Mouse (Mus musculus) kidney, adult 2 months (tissue): ENCODE measurements around the gene Tbc1d1. TPM values are rescaled to one million over a fixed set of nuclear protein-coding genes. Genes with fewer than 3 reads are reported as not detected.

ENCODE experiments used
- DNase-seq: peaks from one replicate; pipeline ENCODE4 v3.0.0; 2021
- H3K27ac ChIP-seq: fragments of 200-500 bp; 2 replicates; pipeline ENCODE4 v1.5.1; 2012; ENCODE audit warnings: low read depth, low read length, control low read depth, inconsistent platforms; ENCODE audit not compliant: insufficient read depth
- H3K27me3 ChIP-seq: fragments of 200-500 bp; replicated peaks from 2 replicates; pipeline ENCODE4 v1.6.1; 2012; ENCODE audit warnings: mild to moderate bottlenecking, moderate library complexity, low read length, inconsistent platforms; ENCODE audit not compliant: control insufficient read depth, insufficient read depth
- H3K36me3 ChIP-seq: fragments of 200-500 bp; 2 replicates; pipeline ENCODE4 v1.6.1; 2012; ENCODE audit warnings: mild to moderate bottlenecking, moderate library complexity, low read length, inconsistent platforms; ENCODE audit not compliant: control insufficient read depth, insufficient read depth
- H3K4me1 ChIP-seq: fragments of 200-500 bp; 2 replicates; pipeline ENCODE4 v1.6.1; 2011; ENCODE audit warnings: low read length; ENCODE audit not compliant: control insufficient read depth, insufficient read depth
- H3K4me3 ChIP-seq: fragments of 200-500 bp; 2 replicates; pipeline ENCODE4 v1.5.1; 2011; ENCODE audit warnings: mild to moderate bottlenecking, low read depth, low read length, control low read depth; ENCODE audit not compliant: insufficient read depth
- CTCF ChIP-seq: fragments of 200-500 bp; conservative IDR thresholded peaks from 2 replicates; pipeline ENCODE4 v1.5.1; 2011; ENCODE audit warnings: low read depth, mild to moderate bottlenecking, control low read depth, low read length, moderate library complexity, mixed read lengths; ENCODE audit not compliant: insufficient read depth, insufficient read length
- POLR2A ChIP-seq: fragments of 200-500 bp; IDR thresholded peaks from one replicate; pipeline ENCODE4 v1.6.1; 2011; ENCODE audit warnings: low read depth, low read length, control low read depth
- WGBS: fragments of 180-500 bp; shearing (Covaris S2); methylation state at CpG from one replicate; pipeline ENCODE4 v1.1.7; 2018; 5-methylcytosine and 5-hydroxymethylcytosine counted together
- polyA plus RNA-seq: library from polyadenylated mRNA; depleted of rRNA; stranded (reverse); fragments of >200 nt; gene quantifications from 2 replicates; pipeline ENCODE4 v1.2.3, GENCODE M21; 2012

Tbc1d1 gene
- polyA plus RNA-seq, 1 experiment = 38.3 TPM

DNA sequence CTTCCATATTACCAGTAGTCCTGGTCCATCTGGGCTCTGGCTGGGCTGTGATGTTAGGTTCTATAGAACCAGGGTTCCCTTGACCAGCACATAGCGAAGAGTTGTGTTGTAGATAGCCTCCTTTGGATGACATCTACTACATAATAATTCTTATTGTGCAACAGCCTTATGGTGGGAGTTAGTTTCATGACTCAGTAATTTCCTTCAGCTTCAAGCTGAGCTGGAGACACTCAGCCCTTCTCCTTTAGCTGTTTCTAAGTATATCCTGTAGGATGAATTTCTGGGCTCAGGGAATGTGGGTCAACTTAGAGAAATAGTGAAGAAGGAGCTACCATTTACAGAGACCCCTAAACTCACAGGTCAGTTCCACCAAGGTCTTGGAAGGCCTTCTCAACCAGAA, 2.8 kb upstream of the Tbc1d1 start:
- H3K27ac ChIP-seq = no peak overlapping the region
- H3K36me3 ChIP-seq = no peaks in the 10 kb centered on the region
- 100% methylated on average over 1 of the region's 1 CpGs for WGBS
- no peak for TF ChIP-seq CTCF
- DNase-seq = no peak
- no peak overlapping the region for H3K4me3 ChIP-seq
- no peaks in the 10 kb centered on the region for H3K27me3 ChIP-seq
- H3K4me1 ChIP-seq = no peaks in the 10 kb centered on the region; the same call in 1 of the 2 replicates

DNA sequence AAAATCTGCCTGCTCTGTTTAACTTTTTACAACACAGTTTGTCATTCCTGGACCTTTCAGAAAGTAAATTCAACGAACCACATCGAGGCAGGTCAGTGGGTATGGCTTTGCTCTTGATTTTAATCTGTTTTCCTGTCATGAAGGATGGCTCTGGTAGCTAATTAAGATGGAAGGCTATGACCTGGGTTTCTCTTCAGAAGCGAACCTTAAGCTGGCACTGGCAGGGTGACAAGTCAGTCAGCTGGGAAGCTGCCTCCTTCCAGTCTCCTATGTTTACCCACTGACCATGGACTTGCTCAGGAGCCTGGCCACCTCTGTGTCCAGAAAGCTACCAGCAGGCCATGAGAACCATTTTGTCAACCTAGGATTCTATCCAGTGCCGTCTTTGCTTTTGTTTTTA, 474 bp downstream of the Tbc1d1 start:
- peak; percentile 70 for DNase-seq
- Histone ChIP-seq H3K36me3 (no peaks in the 10 kb centered on the region), H3K27me3 (no peaks in the 10 kb centered on the region), H3K4me3 (no peak overlapping the region), H3K27ac (peak overlapping the region; percentile 61), H3K4me1 (peaks cover 10% of the 10 kb centered on the region)
- WGBS = 19% methylated on average over 4 of the region's 4 CpGs
- TF ChIP-seq POLR2A (no peak), CTCF (no peak)

DNA sequence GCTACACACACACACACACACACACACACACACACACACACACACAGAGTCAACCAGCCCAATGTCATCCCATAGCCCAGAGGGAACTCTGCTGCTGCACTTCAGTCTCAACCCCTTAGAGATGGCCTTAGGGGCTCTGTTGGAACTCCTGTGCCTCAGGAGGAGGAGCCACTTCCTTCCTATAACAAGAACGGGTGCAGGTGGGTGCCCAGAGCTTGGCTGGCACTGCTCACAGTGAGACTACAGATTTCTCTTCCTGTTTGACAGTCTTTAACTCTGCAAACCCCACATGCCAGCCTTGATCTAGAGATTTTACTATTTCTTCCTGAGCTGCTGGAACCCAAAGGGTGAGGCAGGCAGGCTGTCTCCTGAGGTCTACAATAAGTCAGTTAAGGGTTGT, 1.8 kb downstream of the Tbc1d1 start:
- no peaks in the 10 kb centered on the region for H3K36me3 ChIP-seq
- peaks cover 10% of the 10 kb centered on the region for H3K4me1 ChIP-seq
- H3K4me3 ChIP-seq = no peak overlapping the region
- H3K27me3 ChIP-seq = no peaks in the 10 kb centered on the region
- TF ChIP-seq CTCF (no peak), POLR2A (no peak)
- 82% methylated on average over 1 of the region's 1 CpGs for WGBS
- no peak overlapping the region for H3K27ac ChIP-seq
- DNase-seq = no peak

GRCm38 (mm10) chr5:64158501-64158900, 2.4 kb downstream of the Tbc1d1 start:
- H3K36me3 ChIP-seq = no peaks in the 10 kb centered on the region
- H3K4me3 ChIP-seq = no peak overlapping the region
- H3K4me1 ChIP-seq = peaks cover 10% of the 10 kb centered on the region
- WGBS = 86% methylated on average over 4 of the region's 4 CpGs
- TF ChIP-seq CTCF = no peak
- no peak for TF ChIP-seq POLR2A
- DNase-seq = no peak
- no peaks in the 10 kb centered on the region for H3K27me3 ChIP-seq
- H3K27ac ChIP-seq = no peak overlapping the region

DNA sequence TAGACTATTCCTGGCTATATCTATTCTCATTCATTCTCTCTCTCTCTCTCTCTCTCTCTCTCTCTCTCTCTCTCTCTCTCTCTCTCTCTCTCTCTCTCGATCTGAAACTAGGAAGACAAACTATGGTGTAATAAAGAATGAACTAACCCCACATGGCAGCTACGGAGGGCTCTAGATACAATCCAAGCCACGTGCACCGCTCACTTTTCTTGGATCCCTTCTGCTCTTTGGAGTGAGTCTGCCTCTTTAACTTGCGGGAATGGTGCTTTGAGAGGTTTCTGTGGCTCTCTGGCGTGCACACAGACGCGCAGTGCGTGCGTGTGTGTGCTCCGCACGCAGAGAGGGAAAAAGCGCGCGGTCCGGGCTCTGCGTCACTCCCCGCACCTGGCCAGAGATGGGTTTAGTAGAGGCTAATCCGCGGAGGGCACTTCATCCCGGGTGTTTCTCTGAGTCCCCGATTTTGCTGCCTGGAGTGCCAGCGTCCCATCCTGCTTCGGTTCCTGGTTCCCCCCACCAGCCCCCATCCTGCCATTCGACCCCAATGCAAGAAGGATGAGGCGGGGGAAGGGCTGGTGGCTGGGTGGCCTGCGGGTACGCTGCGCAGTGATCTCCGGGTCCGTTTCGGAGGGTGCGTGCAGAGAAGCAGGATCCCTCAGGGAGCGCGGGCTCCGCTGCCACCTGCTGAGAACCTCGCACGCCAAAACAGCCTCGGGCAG, 3.1 kb downstream of the Tbc1d1 start:
- peak overlapping the region; percentile 75 for H3K4me3 ChIP-seq
- peaks cover 10% of the 10 kb centered on the region for H3K4me1 ChIP-seq
- H3K36me3 ChIP-seq = no peaks in the 10 kb centered on the region
- no peak overlapping the region for H3K27ac ChIP-seq
- 7% methylated on average over 39 of the region's 39 CpGs for WGBS
- no peak for DNase-seq
- TF ChIP-seq CTCF (no peak), POLR2A (no peak)
- no peaks in the 10 kb centered on the region for H3K27me3 ChIP-seq

DNA sequence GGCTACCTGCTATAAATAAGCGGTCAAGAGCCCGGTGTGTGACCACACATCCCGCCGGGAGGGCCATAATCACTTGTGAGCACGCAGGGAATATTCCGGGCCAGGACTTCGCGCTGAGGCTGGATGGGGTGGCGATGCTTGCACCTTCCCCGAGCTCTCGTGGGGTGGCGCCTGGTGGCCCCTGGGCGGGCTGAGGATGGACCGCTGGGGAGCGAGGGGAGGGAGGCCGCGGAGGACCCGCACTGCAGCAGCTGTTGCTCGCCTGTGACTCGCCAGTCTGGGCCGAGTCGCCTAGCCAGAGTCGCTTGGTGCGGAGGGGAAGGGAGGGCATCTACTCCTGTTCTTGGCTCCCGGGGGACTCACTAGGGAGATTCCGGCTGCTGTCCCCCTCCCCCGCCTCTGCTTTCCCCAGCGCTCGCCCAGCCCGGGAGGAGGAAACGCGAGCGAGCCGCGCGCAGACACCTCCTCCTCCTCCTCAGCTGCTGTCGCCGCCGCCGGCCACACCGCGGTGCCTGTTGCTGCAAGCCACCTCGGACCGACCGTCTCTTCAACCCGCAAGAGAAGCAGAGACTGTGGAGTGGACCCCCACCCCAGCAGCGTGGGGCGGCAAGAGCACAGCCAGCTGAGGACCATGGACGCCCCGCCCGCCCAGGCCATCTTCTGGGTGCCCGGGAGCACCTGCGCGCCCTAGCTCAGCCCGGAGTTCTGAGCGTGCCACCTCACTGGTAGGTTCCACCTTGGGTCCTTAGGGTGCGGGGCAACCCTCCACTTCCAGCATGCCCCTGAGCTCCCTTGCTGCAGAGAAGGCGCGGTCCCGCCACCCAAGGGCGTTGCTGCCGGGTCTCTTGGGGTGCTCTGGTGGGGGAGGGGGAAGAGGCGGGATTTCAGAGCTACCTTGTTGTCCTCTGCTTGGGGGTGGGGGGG, 3.9 kb downstream of the Tbc1d1 start:
- DNase-seq = peak; percentile 66
- Histone ChIP-seq H3K36me3 (no peaks in the 10 kb centered on the region), H3K4me1 (peaks cover 10% of the 10 kb centered on the region), H3K4me3 (peak overlapping the region; percentile 75), H3K27me3 (no peaks in the 10 kb centered on the region), H3K27ac (no peak overlapping the region)
- TF ChIP-seq CTCF (no peak), POLR2A (no peak)
- WGBS = under 1% methylated on average over 61 of the region's 63 CpGs
